ENCODE assay signal across 18 mouse cellular contexts in genomic region chr10:8970807-8971206, GRCm38 (mm10).
"Had no signal": no experiment of that assay in that cellular context is flagged by ENCODE, and none has a peak within 500 bp of the region (broad histone marks: within the 10 kb centered on the region; RNA-seq: fewer than 3 reads in every experiment).

No protein-coding gene starts in this region.

- H3K4me1 ChIP-seq: midbrain, embryonic 12.5 days had no signal

- H3K27ac ChIP-seq: midbrain, embryonic 10.5 days; midbrain, embryonic 12.5 days; neural tube, embryonic 13.5 days; neural tube, embryonic 15.5 days had no signal

- H3K4me3 ChIP-seq: midbrain, embryonic 10.5 days; midbrain, embryonic 12.5 days; myocyte; neural tube, embryonic 13.5 days; neural tube, embryonic 15.5 days had no signal

- H3K27me3 ChIP-seq: midbrain, embryonic 12.5 days; neural tube, embryonic 13.5 days; neural tube, embryonic 15.5 days had no signal

- H3K9ac ChIP-seq: lung, embryonic 14.5 days; midbrain, embryonic 12.5 days; neural tube, embryonic 13.5 days; neural tube, embryonic 15.5 days had no signal

- H3K36me3 ChIP-seq: midbrain, embryonic 10.5 days; midbrain, embryonic 12.5 days; neural tube, embryonic 13.5 days; neural tube, embryonic 15.5 days had no signal

- H3K4me2 ChIP-seq: lung, embryonic 14.5 days; midbrain, embryonic 12.5 days; neural tube, embryonic 13.5 days; neural tube, embryonic 15.5 days had no signal

- H3K9me3 ChIP-seq: midbrain, embryonic 10.5 days; midbrain, embryonic 12.5 days; neural tube, embryonic 13.5 days; neural tube, embryonic 15.5 days had no signal

- DNase-seq: lung, adult 18-20 months; lung, embryonic 14.5 days; lung, postnatal 10 days; lung, postnatal 4 days; midbrain, embryonic 14.5 days; retina, postnatal 1 day; right cerebral cortex, adult 18-20 months; right cerebral cortex, postnatal 25 days; right cerebral cortex, postnatal 4 days; spleen, adult 18-20 months; thymus, adult 18-20 months; thymus, postnatal 14 days; thymus, postnatal 36 days had no signal
